In genomic region chr1:75379931-75380330, GRCm38 (mm10) we compare ENCODE assay signal across 20 mouse cellular contexts. TPM values are rescaled to one million over a fixed set of nuclear protein-coding genes. Genes with fewer than 3 reads are reported as not detected.
DNase-seq lines count a peak whose midpoint lies in the region; ATAC-seq and TF ChIP-seq lines count a peak whose summit lies in the region.
"Had no signal": no experiment of that assay in that cellular context is flagged by ENCODE, and none has a peak within 500 bp of the region (broad histone marks: within the 10 kb centered on the region; RNA-seq: fewer than 3 reads in every experiment).

No protein-coding gene starts in this region.

- H3ac ChIP-seq in myocyte (ENCODE audit: control insufficient read depth, insufficient read length) = no peak overlapping the region

- H3K4me1 ChIP-seq in heart, embryonic 14.5 days (ENCODE audit: control insufficient read depth in 2 of 2, insufficient read depth in 2 of 2, low read length in 2 of 2) = peaks cover 32 to 63% of the 10 kb centered on the region in 2 experiments

- peak overlapping the region; percentile 30; the same call in 1 of the 2 replicates for H3K9ac ChIP-seq in heart, embryonic 14.5 days (ENCODE audit: low read length)
- H3K9ac ChIP-seq: forebrain, postnatal 0 days; liver, embryonic 12.5 days; lung, embryonic 14.5 days had no signal

- H3K4me3 ChIP-seq in heart, embryonic 14.5 days (ENCODE audit: control insufficient read depth in 1 of 2, insufficient read depth in 1 of 2, low read depth in 1 of 2, low read length in 2 of 2) = no peak overlapping the region
- no peak overlapping the region for H3K4me3 ChIP-seq in myocyte
- H3K4me3 ChIP-seq: liver, embryonic 12.5 days had no signal

- peaks cover 6% of the 10 kb centered on the region for H3K36me3 ChIP-seq in heart, embryonic 14.5 days (ENCODE audit: control insufficient read depth, insufficient read depth, low read length)
- no peaks in the 10 kb centered on the region for H3K36me3 ChIP-seq in myocyte (ENCODE audit: control insufficient read depth, insufficient read depth)
- H3K36me3 ChIP-seq: liver, embryonic 12.5 days had no signal

- peak overlapping the region; percentile 30 to 89; a peak in 3 of 4 replicates for H3K27ac ChIP-seq in heart, embryonic 14.5 days (replicated peaks in 1 of 2; ENCODE audit: control insufficient read depth in 1 of 2, insufficient read depth in 1 of 2, low read depth in 2 of 2, low read length in 2 of 2)
- H3K27ac ChIP-seq: hindbrain, postnatal 0 days; liver, embryonic 12.5 days; stomach, postnatal 0 days had no signal

- WGBS in heart, embryonic 14.5 days = 21% methylated on average over 8 of the region's 8 CpGs

- H3K79me2 ChIP-seq in myocyte (ENCODE audit: control insufficient read depth, insufficient read depth) = peaks cover 7% of the 10 kb centered on the region

- H3K9me3 ChIP-seq in heart, embryonic 14.5 days (ENCODE audit: control insufficient read depth, low read length) = no peaks in the 10 kb centered on the region
- H3K9me3 ChIP-seq: liver, embryonic 12.5 days had no signal

- DNase-seq in embryo, embryonic 10 days (ENCODE audit: low spot score) = peak; percentile 38
- no peak for DNase-seq in embryo, embryonic 10.5 days (ENCODE audit: low spot score)
- no peak for DNase-seq in heart, adult 9 months (ENCODE audit: low spot score in 2 of 2)
- peak; percentile 48 for DNase-seq in gastrocnemius, postnatal 10 days
- DNase-seq in layer of hippocampus, adult 8-10 months (ENCODE audit: low spot score in 2 of 2) = no peak
- DNase-seq: forebrain, postnatal 0 days; kidney, adult 2 months; kidney, postnatal 14 days; layer of hippocampus, postnatal 36 days; lung, embryonic 14.5 days; lung, postnatal 4 days; right cerebral cortex, postnatal 25 days had no signal

- no peak overlapping the region for H3K4me2 ChIP-seq in heart, embryonic 14.5 days (ENCODE audit: low read length)
- peak overlapping the region; percentile 56 for H3K4me2 ChIP-seq in myocyte (ENCODE audit: low read depth)
- H3K4me2 ChIP-seq: liver, embryonic 12.5 days; lung, embryonic 14.5 days; midbrain, embryonic 11.5 days had no signal

- H3K27me3 ChIP-seq in heart, embryonic 14.5 days (ENCODE audit: control insufficient read depth, insufficient read depth, low read length) = peaks cover 3% of the 10 kb centered on the region; the same call in 1 of the 2 replicates
- no peaks in the 10 kb centered on the region for H3K27me3 ChIP-seq in myocyte (ENCODE audit: control insufficient read depth, insufficient read depth, insufficient read length)
- H3K27me3 ChIP-seq: CH12.LX had no signal

- no peak for ATAC-seq in heart, embryonic 14.5 days (ENCODE audit: insufficient number of reproducible peaks, insufficient read depth, low FRiP score, low read depth)
- no peak for ATAC-seq in megakaryocyte-erythroid progenitor cell, adult 5-6 weeks (replicated peaks; ENCODE audit: low FRiP score, low TSS enrichment, poor library complexity, severe bottlenecking)
- ATAC-seq: forebrain, postnatal 0 days; hindbrain, postnatal 0 days; liver, embryonic 12.5 days had no signal

- peak; percentile 38 for TF ChIP-seq POLR2A in myocyte (IDR thresholded peaks at IDR 0.05; ENCODE audit: insufficient read length, low read depth)

TF ChIP-seq in myocyte, 11 proteins besides CTCF, POLR2A, EP300 and RAD21:
- TF ChIP-seq MYOG (IDR thresholded peaks at IDR 0.05; ENCODE audit: control insufficient read depth in 1 of 3, insufficient read depth in 1 of 3, insufficient read length in 2 of 3, low read depth in 2 of 3) (peak in 2 of 3 experiments; percentile 67 to 86), REST (IDR thresholded peaks at IDR 0.05; ENCODE audit: insufficient read depth, insufficient read length) (no peak), USF1 (IDR thresholded peaks at IDR 0.05; ENCODE audit: low read depth) (no peak), TCF3 (IDR thresholded peaks at IDR 0.05; ENCODE audit: insufficient read length, low read depth) (peak; percentile 71), MAX (IDR thresholded peaks at IDR 0.05; ENCODE audit: low read depth) (no peak), TCF12 (IDR thresholded peaks at IDR 0.05; ENCODE audit: insufficient read depth, poor library complexity, severe bottlenecking) (peak; percentile 34), E2F4 (IDR thresholded peaks at IDR 0.05; ENCODE audit: insufficient read depth) (no peak), MYOD1 (IDR thresholded peaks at IDR 0.05; ENCODE audit: control insufficient read depth in 1 of 3, insufficient read length in 2 of 3, low read depth in 2 of 3) (peak; percentile 86 to 99 (median 98))

RNA-seq across cellular contexts. Expression of gene Speg, which starts 4.8 kb away (rescaled TPM):
- 52.4 and 53.4 TPM in 2 replicates for polyA plus RNA-seq in heart, embryonic 14.5 days (2014; fragmentation: Nextera tagmentation; extraction: Ambion mirVana)
- total RNA-seq in gastrocnemius, postnatal 10 days (2021) = 100 to 1,000 TPM; 196 to 209 TPM
- polyA plus RNA-seq in myocyte (2012; fragmentation: generic; extraction: Trizol) = 42.3 TPM
- total RNA-seq in megakaryocyte-erythroid progenitor cell, adult 5-6 weeks (2014; fragmentation: Nextera tagmentation) = not detected in 2 replicates
- 0.19 TPM in 1 of 2 replicates, not detected in the other for total RNA-seq in megakaryocyte-erythroid progenitor cell, adult 5-6 weeks (2017)
- total RNA-seq in layer of hippocampus, adult 8-10 months (2022) = 100 to 1,000 TPM; 168 to 185 (median 182) TPM

RNA-seq across cellular contexts. Expression of gene Des, which starts 19.8 kb away (rescaled TPM):
- 351 and 377 TPM in 2 replicates for polyA plus RNA-seq in heart, embryonic 14.5 days (2014; fragmentation: Nextera tagmentation; extraction: Ambion mirVana)
- 1,000 to 10,000 TPM; 1,482 to 1,503 TPM for total RNA-seq in gastrocnemius, postnatal 10 days (2021)
- 2,193 TPM for polyA plus RNA-seq in myocyte (2012; fragmentation: generic; extraction: Trizol)
- total RNA-seq in megakaryocyte-erythroid progenitor cell, adult 5-6 weeks (2014; fragmentation: Nextera tagmentation) = not detected in 2 replicates
- not detected in 2 replicates for total RNA-seq in megakaryocyte-erythroid progenitor cell, adult 5-6 weeks (2017)
- total RNA-seq in layer of hippocampus, adult 8-10 months (2022) = 1 to 10 TPM in 3 of 4 experiments, under 1 TPM in 1; 0.60 to 1.9 (median 1.5) TPM

RNA-seq across cellular contexts. Expression of gene Gmppa, which starts 55.8 kb away (rescaled TPM):
- 53.3 and 71.9 TPM in 2 replicates for polyA plus RNA-seq in heart, embryonic 14.5 days (2014; fragmentation: Nextera tagmentation; extraction: Ambion mirVana)
- total RNA-seq in gastrocnemius, postnatal 10 days (2021) = 10 to 100 TPM; 35.6 to 39.7 TPM
- polyA plus RNA-seq in myocyte (2012; fragmentation: generic; extraction: Trizol) = 106 TPM
- 70.3 and 92.5 TPM in 2 replicates for total RNA-seq in megakaryocyte-erythroid progenitor cell, adult 5-6 weeks (2014; fragmentation: Nextera tagmentation)
- total RNA-seq in megakaryocyte-erythroid progenitor cell, adult 5-6 weeks (2017) = 35.0 and 52.6 TPM in 2 replicates
- total RNA-seq in layer of hippocampus, adult 8-10 months (2022) = 10 to 100 TPM; 58.3 to 77.2 (median 72.7) TPM

Comparison
In these comparisons a context has a peak if more than half of its experiments do, and no peak if none do; other contexts are left out.
1. DNase-seq: peak in embryo, embryonic 10 days (single experiment) and gastrocnemius, postnatal 10 days (single experiment); none in embryo, embryonic 10.5 days (single experiment), heart, adult 9 months (0 of 2) and layer of hippocampus, adult 8-10 months (0 of 2).
2. RNA of gene Speg, which starts 4.8 kb away (total RNA-seq): 196 to 209 TPM in gastrocnemius, postnatal 10 days and 168 to 185 TPM in layer of hippocampus, adult 8-10 months; 0.19 TPM in megakaryocyte-erythroid progenitor cell, adult 5-6 weeks; every median in the first group is over 100 times any median in the second.
3. RNA of gene Des, which starts 19.8 kb away (total RNA-seq): 1,482 to 1,503 TPM in gastrocnemius, postnatal 10 days; 0.60 to 1.9 TPM in layer of hippocampus, adult 8-10 months and not detected in megakaryocyte-erythroid progenitor cell, adult 5-6 weeks; every median in the first group is over 100 times any median in the second.